Mouse (Mus musculus) lung, postnatal 0 days (tissue): Measurements from ENCODE around the gene Nmur1.

ENCODE experiments used
- CTCF ChIP-seq: IDR thresholded peaks from 2 replicates; pipeline ENCODE4 v1.5.1; 2016; ENCODE audit warnings: antibody characterized with exemption, mild to moderate bottlenecking
- EP300 ChIP-seq: IDR thresholded peaks from 2 replicates; pipeline ENCODE4 v1.6.1; 2016; ENCODE audit warnings: antibody characterized with exemption, mild to moderate bottlenecking, control low read depth

DNA sequence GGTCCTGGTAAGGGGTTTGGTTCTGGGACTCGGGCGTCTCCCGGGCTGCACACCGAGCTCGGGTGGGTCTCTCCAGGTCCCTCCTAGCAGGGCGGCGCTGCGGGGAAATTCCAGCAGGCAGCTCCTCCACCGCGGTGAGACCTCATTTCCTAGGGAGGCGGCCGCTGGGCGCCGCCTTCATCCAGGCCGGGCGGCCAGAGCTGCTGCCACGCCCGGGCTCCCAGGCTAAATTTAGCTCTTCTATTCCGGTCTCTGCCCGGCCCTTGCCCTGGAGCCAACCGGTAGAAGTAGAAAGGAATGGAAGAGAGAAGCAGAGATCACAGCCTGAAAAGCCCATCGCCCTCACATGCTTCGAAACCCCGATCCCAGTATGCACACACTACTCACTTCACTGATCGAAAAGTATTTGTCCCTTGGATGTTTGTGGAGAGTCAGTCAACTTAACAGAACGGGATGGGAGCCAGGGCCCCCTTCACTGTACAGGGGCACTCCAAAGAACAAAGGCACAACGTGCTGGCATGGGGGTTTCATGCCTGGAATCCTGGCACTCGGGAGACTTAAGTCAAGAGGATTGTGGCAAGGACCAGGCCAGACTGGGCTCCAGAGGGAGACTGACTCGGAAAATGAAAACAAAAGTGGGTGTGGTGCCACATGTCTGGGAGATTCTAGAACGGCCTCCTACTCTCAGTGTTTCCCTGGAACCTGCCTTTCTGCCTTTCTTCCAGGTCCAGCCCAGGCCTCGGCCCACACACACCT lies 46.3 kb upstream of the Nmur1 start:
- peak; percentile 35 for TF ChIP-seq CTCF
- peak; percentile 79 for TF ChIP-seq EP300
